Mouse (Mus musculus): ENCODE results near the gene Gm49325. TPM values are rescaled to one million over a fixed set of nuclear protein-coding genes. Genes with fewer than 3 reads are reported as not detected.
A peak's percentile ranks its signal among the peaks of the same experiment; 100 is the strongest.

The Gm49325 gene
- 4.1 and 5.4 TPM in 2 replicates for polyA plus RNA-seq (2015; fragmentation: Nextera tagmentation; extraction: Ambion mirVana)

GRCm38 (mm10) chr10:77605908-77606826, at the start of gene Gm49325, which contains the start of gene Sumo3:
Gene Gm49325 (plus strand): TSS chr10:77606197.
Gene Sumo3 (plus strand): TSS chr10:77606097.
- Histone ChIP-seq H3K4me2 (replicated peaks) (peak within 1 kb of the TSS; percentile 74), H3K4me3 (replicated peaks) (peak within 1 kb of the TSS; percentile 70), H3K4me1 (replicated peaks) (0 out of 2 replicates have a peak, but pooled peaks cover 11% of the 10 kb centered on the region), H3K36me3 (peaks cover 14% of the 10 kb centered on the region; the same call in 1 of the 2 replicates), H3K27ac (peak within 1 kb of the TSS; percentile 96), H3K9me3 (no peaks in the 10 kb centered on the region), H3K9ac (peak within 1 kb of the TSS; percentile 79), H3K27me3 (replicated peaks) (no peaks in the 10 kb centered on the region)
- ATAC-seq = peak; percentile 94
- WGBS = under 1% methylated on average over 104 of the region's 119 CpGs

GRCm38 (mm10) chr10:77556631-77557030, 49.4 kb upstream of the Gm49325 start:
- H3K9ac ChIP-seq = no peak overlapping the region
- 89% methylated on average over 7 of the region's 7 CpGs for WGBS
- no peak overlapping the region for H3K4me3 ChIP-seq (replicated peaks)
- no peak overlapping the region for H3K4me2 ChIP-seq (replicated peaks)
- no peaks in the 10 kb centered on the region for H3K27me3 ChIP-seq (replicated peaks)
- ATAC-seq = no peak
- no peaks in the 10 kb centered on the region for H3K36me3 ChIP-seq
- H3K27ac ChIP-seq = no peak overlapping the region
- H3K4me1 ChIP-seq (replicated peaks) = no peaks in the 10 kb centered on the region
- H3K9me3 ChIP-seq = no peaks in the 10 kb centered on the region

GRCm38 (mm10) chr10:77557641-77558040, 48.4 kb upstream of the Gm49325 start:
- H3K27me3 ChIP-seq (replicated peaks) = no peaks in the 10 kb centered on the region
- WGBS = 84% methylated on average over 4 of the region's 4 CpGs
- no peaks in the 10 kb centered on the region for H3K36me3 ChIP-seq
- no peak overlapping the region for H3K4me3 ChIP-seq (replicated peaks)
- H3K27ac ChIP-seq = no peak overlapping the region
- H3K4me2 ChIP-seq (replicated peaks) = no peak overlapping the region
- H3K9ac ChIP-seq = no peak overlapping the region
- no peaks in the 10 kb centered on the region for H3K4me1 ChIP-seq (replicated peaks)
- ATAC-seq = no peak
- no peaks in the 10 kb centered on the region for H3K9me3 ChIP-seq

- no peak overlapping the region for H3K4me3 ChIP-seq (replicated peaks)
- no peaks in the 10 kb centered on the region for H3K36me3 ChIP-seq
- no peak for ATAC-seq
- no peak overlapping the region for H3K4me2 ChIP-seq (replicated peaks)
- H3K9ac ChIP-seq = no peak overlapping the region
- 85% methylated on average over 11 of the region's 11 CpGs for WGBS
- no peaks in the 10 kb centered on the region for H3K9me3 ChIP-seq
- H3K27ac ChIP-seq = no peak overlapping the region
- H3K27me3 ChIP-seq (replicated peaks) = no peaks in the 10 kb centered on the region
- H3K4me1 ChIP-seq (replicated peaks) = no peaks in the 10 kb centered on the region
Measured at GRCm38 (mm10) chr10:77560090-77560489, 45.9 kb upstream of the Gm49325 start.

- WGBS = 83% methylated on average over 9 of the region's 9 CpGs
- Histone ChIP-seq H3K4me1 (replicated peaks) (no peaks in the 10 kb centered on the region), H3K36me3 (no peaks in the 10 kb centered on the region), H3K27ac (no peak overlapping the region), H3K9me3 (no peaks in the 10 kb centered on the region), H3K4me3 (replicated peaks) (no peak overlapping the region), H3K4me2 (replicated peaks) (no peak overlapping the region), H3K9ac (no peak overlapping the region), H3K27me3 (replicated peaks) (no peaks in the 10 kb centered on the region)
- ATAC-seq = no peak
Measured at GRCm38 (mm10) chr10:77560830-77561229, 45.2 kb upstream of the Gm49325 start.

GRCm38 (mm10) chr10:77561508-77561907, 44.5 kb upstream of the Gm49325 start:
- Histone ChIP-seq H3K9ac (no peak overlapping the region), H3K27ac (no peak overlapping the region), H3K4me2 (replicated peaks) (no peak overlapping the region), H3K36me3 (no peaks in the 10 kb centered on the region), H3K4me3 (replicated peaks) (no peak overlapping the region), H3K4me1 (replicated peaks) (no peaks in the 10 kb centered on the region; the same call in 1 of the 2 replicates), H3K9me3 (no peaks in the 10 kb centered on the region), H3K27me3 (replicated peaks) (no peaks in the 10 kb centered on the region)
- ATAC-seq = no peak
- 72% methylated on average over 2 of the region's 2 CpGs for WGBS

GRCm38 (mm10) chr10:77565005-77565404, 41.0 kb upstream of the Gm49325 start:
- ATAC-seq = no peak
- no peak overlapping the region for H3K27ac ChIP-seq
- no peak overlapping the region for H3K9ac ChIP-seq
- no peaks in the 10 kb centered on the region for H3K9me3 ChIP-seq
- H3K4me1 ChIP-seq (replicated peaks) = peaks cover 14% of the 10 kb centered on the region
- no peak overlapping the region for H3K4me3 ChIP-seq (replicated peaks)
- H3K4me2 ChIP-seq (replicated peaks) = no peak overlapping the region
- H3K36me3 ChIP-seq = no peaks in the 10 kb centered on the region
- H3K27me3 ChIP-seq (replicated peaks) = no peaks in the 10 kb centered on the region
- WGBS = 78% methylated on average over 8 of the region's 8 CpGs

GRCm38 (mm10) chr10:77566651-77567050, 39.3 kb upstream of the Gm49325 start:
- H3K4me3 ChIP-seq (replicated peaks) = no peak overlapping the region
- H3K36me3 ChIP-seq = no peaks in the 10 kb centered on the region
- H3K9me3 ChIP-seq = no peaks in the 10 kb centered on the region
- H3K9ac ChIP-seq = no peak overlapping the region; the same call in 1 of the 2 replicates
- no peaks in the 10 kb centered on the region for H3K27me3 ChIP-seq (replicated peaks)
- peaks cover 14% of the 10 kb centered on the region for H3K4me1 ChIP-seq (replicated peaks)
- no peak overlapping the region for H3K4me2 ChIP-seq (replicated peaks)
- WGBS = 39% methylated on average over 8 of the region's 8 CpGs
- no peak for ATAC-seq
- H3K27ac ChIP-seq = peak overlapping the region; percentile 48

GRCm38 (mm10) chr10:77569481-77569880, 36.5 kb upstream of the Gm49325 start:
- H3K27me3 ChIP-seq (replicated peaks) = no peaks in the 10 kb centered on the region
- peaks cover 14% of the 10 kb centered on the region for H3K4me1 ChIP-seq (replicated peaks)
- peak; percentile 40 for ATAC-seq
- no peaks in the 10 kb centered on the region for H3K36me3 ChIP-seq
- H3K4me3 ChIP-seq (replicated peaks) = no peak overlapping the region
- H3K9me3 ChIP-seq = no peaks in the 10 kb centered on the region
- WGBS = 30% methylated on average over 7 of the region's 7 CpGs
- peak overlapping the region; percentile 46 for H3K4me2 ChIP-seq (replicated peaks)
- peak overlapping the region; percentile 87 for H3K27ac ChIP-seq
- 0 out of 2 replicates have a peak overlapping the region, but pooled peaks have one; percentile 18 for H3K9ac ChIP-seq

GRCm38 (mm10) chr10:77569973-77570658, 35.9 kb upstream of the Gm49325 start:
- 33% methylated on average over 6 of the region's 6 CpGs for WGBS
- no peak overlapping the region for H3K4me3 ChIP-seq (replicated peaks)
- peak overlapping the region; percentile 46; the same call in 1 of the 2 replicates for H3K4me2 ChIP-seq (replicated peaks)
- no peaks in the 10 kb centered on the region for H3K27me3 ChIP-seq (replicated peaks)
- peaks cover 14% of the 10 kb centered on the region for H3K4me1 ChIP-seq (replicated peaks)
- ATAC-seq = peak; percentile 86
- H3K9ac ChIP-seq = no peak overlapping the region
- H3K36me3 ChIP-seq = no peaks in the 10 kb centered on the region
- H3K9me3 ChIP-seq = no peaks in the 10 kb centered on the region
- H3K27ac ChIP-seq = peak overlapping the region; percentile 87

GRCm38 (mm10) chr10:77572225-77572624, 33.8 kb upstream of the Gm49325 start:
- no peak overlapping the region for H3K9ac ChIP-seq
- H3K27ac ChIP-seq = peak overlapping the region; percentile 38; the same call in 1 of the 2 replicates
- no peak for ATAC-seq
- 16% methylated on average over 3 of the region's 3 CpGs for WGBS
- no peak overlapping the region for H3K4me2 ChIP-seq (replicated peaks)
- no peak overlapping the region for H3K4me3 ChIP-seq (replicated peaks)
- H3K27me3 ChIP-seq (replicated peaks) = no peaks in the 10 kb centered on the region
- H3K4me1 ChIP-seq (replicated peaks) = peaks cover 9% of the 10 kb centered on the region; the same call in 1 of the 2 replicates
- no peaks in the 10 kb centered on the region for H3K9me3 ChIP-seq
- no peaks in the 10 kb centered on the region for H3K36me3 ChIP-seq

- Histone ChIP-seq H3K4me3 (replicated peaks) (no peak overlapping the region), H3K9ac (no peak overlapping the region), H3K4me1 (replicated peaks) (peaks cover 9% of the 10 kb centered on the region; the same call in 1 of the 2 replicates), H3K27me3 (replicated peaks) (no peaks in the 10 kb centered on the region), H3K4me2 (replicated peaks) (no peak overlapping the region), H3K36me3 (no peaks in the 10 kb centered on the region), H3K27ac (no peak overlapping the region), H3K9me3 (no peaks in the 10 kb centered on the region)
- 77% methylated on average over 1 of the region's 1 CpGs for WGBS
- no peak for ATAC-seq
Measured at GRCm38 (mm10) chr10:77573162-77573561, 32.8 kb upstream of the Gm49325 start.

Data from intestine, embryonic 15.5 days (tissue).